Mouse (Mus musculus): ENCODE results near the gene Ap2a2. TPM values are rescaled to one million over a fixed set of nuclear protein-coding genes. Genes with fewer than 3 reads are reported as not detected.

Gene Ap2a2
- 37.2 to 43.5 TPM (median 39.6 TPM) in 4 replicates for total RNA-seq (2023; ENCODE audit: inconsistent age)

GRCm38 (mm10) chr7:141561682-141562391, at the start of gene Ap2a2:
Gene Ap2a2 (plus strand): TSS chr7:141562173.

GRCm38 (mm10) chr7:141539556-141540311, 22.2 kb upstream of the Ap2a2 start, which contains the start of gene Chid1:
Gene Chid1 (minus strand): TSS chr7:141539857.

Other genes starting within 250 kb of the Ap2a2 start
- 33.9 to 38.7 TPM (median 37.0 TPM) in 4 replicates for gene Deaf1, start 234.5 kb upstream of the Ap2a2 start, total RNA-seq (2023; ENCODE audit: inconsistent age)
- gene Tmem80, start 234.4 kb upstream of the Ap2a2 start, total RNA-seq (2023; ENCODE audit: inconsistent age): 14.7 to 20.5 TPM (median 19.9 TPM) in 4 replicates
- 1.2 TPM in 1 of 4 replicates, not detected in the others for gene Eps8l2, start 223.3 kb upstream of the Ap2a2 start, total RNA-seq (2023; ENCODE audit: inconsistent age)
- 139 to 149 TPM (median 140 TPM) in 4 replicates for gene Taldo1, start 170.0 kb upstream of the Ap2a2 start, total RNA-seq (2023; ENCODE audit: inconsistent age)
- gene Gatd1, start 148.0 kb upstream of the Ap2a2 start, total RNA-seq (2023; ENCODE audit: inconsistent age): 34.1 to 35.8 TPM (median 34.8 TPM) in 4 replicates
- not detected in 4 replicates for gene Cend1, start 132.7 kb upstream of the Ap2a2 start, total RNA-seq (2023; ENCODE audit: inconsistent age)
- 44.4 to 46.9 TPM (median 46.3 TPM) in 4 replicates for gene Slc25a22, start 124.3 kb upstream of the Ap2a2 start, total RNA-seq (2023; ENCODE audit: inconsistent age)
- gene Pidd1, start 118.1 kb upstream of the Ap2a2 start, total RNA-seq (2023; ENCODE audit: inconsistent age): 5.6 to 6.9 TPM (median 6.6 TPM) in 4 replicates
- gene Rplp2, start 114.8 kb upstream of the Ap2a2 start, total RNA-seq (2023; ENCODE audit: inconsistent age): 2,310 to 2,622 TPM (median 2,359 TPM) in 4 replicates
- 49.9 to 60.8 TPM (median 54.8 TPM) in 4 replicates for gene Pnpla2, start 107.0 kb upstream of the Ap2a2 start, total RNA-seq (2023; ENCODE audit: inconsistent age)
- gene Cracr2b, start 101.1 kb upstream of the Ap2a2 start, total RNA-seq (2023; ENCODE audit: inconsistent age): not detected in 4 replicates
- gene Cd151, start 94.8 kb upstream of the Ap2a2 start, total RNA-seq (2023; ENCODE audit: inconsistent age): 8.1 to 14.8 TPM (median 10.3 TPM) in 4 replicates
- 16.3 to 21.7 TPM (median 16.8 TPM) in 4 replicates for gene Polr2l, start 87.0 kb upstream of the Ap2a2 start, total RNA-seq (2023; ENCODE audit: inconsistent age)
- gene Tspan4, start 86.9 kb upstream of the Ap2a2 start, total RNA-seq (2023; ENCODE audit: inconsistent age): 2.1 to 4.1 TPM (median 3.3 TPM) in 4 replicates
- gene Chid1, start 22.3 kb upstream of the Ap2a2 start, total RNA-seq (2023; ENCODE audit: inconsistent age): 21.3 to 25.0 TPM (median 22.2 TPM) in 4 replicates
- gene Muc6, start 93.1 kb downstream of the Ap2a2 start, total RNA-seq (2023; ENCODE audit: inconsistent age): not detected in 4 replicates
- gene Muc2, start 128.2 kb downstream of the Ap2a2 start, total RNA-seq (2023; ENCODE audit: inconsistent age): not detected in 4 replicates
- gene Muc5ac, start 226.8 kb downstream of the Ap2a2 start, total RNA-seq (2023; ENCODE audit: inconsistent age): not detected in 4 replicates